Mouse (Mus musculus) heart, embryonic 14.5 days (tissue): ENCODE measurements at regions not wholly inside any gene's neighbourhood (a gene's known extent, or its start where the extent isn't known, plus 50 kb on each side); places are given as distances from the start of the nearest gene placed in this dataset.

Experiments used
- ATAC-seq: fragments of 200-750 bp; cut with Nextera tagmentation; 2 replicates; pipeline ENCODE4 v1.8.0; 2017; ENCODE audit warnings: low read depth, moderate TSS enrichment; ENCODE audit not compliant: insufficient number of reproducible peaks, insufficient read depth, low FRiP score
- H3K27ac ChIP-seq, 2 experiments: fragments of 200-500 bp in 1 of 2; fragments of 300-500 bp in 1 of 2; sonication (generic) in 1 of 2; replicated peaks in 1 of 2; 2 replicates each; pipeline ENCODE4 v1.5.1; 2012 to 2014; ENCODE audit warnings: low read depth in 2 of 2, low read length in 2 of 2, control low read depth in 1 of 2, mild to moderate bottlenecking in 1 of 2, mixed read lengths in 1 of 2; ENCODE audit not compliant: control insufficient read depth in 1 of 2, insufficient read depth in 1 of 2
- H3K27me3 ChIP-seq: fragments of 300-500 bp; sonication (generic); 2 replicates; pipeline ENCODE4 v1.6.1; 2014; ENCODE audit warnings: mild to moderate bottlenecking, low read length, control low read depth; ENCODE audit not compliant: control insufficient read depth, insufficient read depth
- H3K36me3 ChIP-seq: fragments of 300-500 bp; sonication (generic); 2 replicates; pipeline ENCODE4 v1.6.1; 2014; ENCODE audit warnings: mild to moderate bottlenecking, control low read depth, low read length, mixed read lengths; ENCODE audit not compliant: control insufficient read depth, insufficient read depth
- H3K4me1 ChIP-seq, 2 experiments: fragments of 200-500 bp in 1 of 2; fragments of 300-500 bp in 1 of 2; sonication (generic) in 1 of 2; 2 replicates each; pipeline ENCODE4 v1.6.1; 2012 to 2014; ENCODE audit warnings: low read length in 2 of 2, control low read depth in 1 of 2, mixed read lengths in 1 of 2; ENCODE audit not compliant: control insufficient read depth in 2 of 2, insufficient read depth in 2 of 2
- H3K4me2 ChIP-seq: fragments of 300-500 bp; sonication (generic); 2 replicates; pipeline ENCODE4 v1.6.1; 2014; ENCODE audit warnings: mild to moderate bottlenecking, low read length
- H3K4me3 ChIP-seq, 2 experiments: fragments of 200-500 bp in 1 of 2; fragments of 300-500 bp in 1 of 2; sonication (generic) in 1 of 2; 2 replicates each; pipeline ENCODE4 v1.5.1; 2012 to 2014; ENCODE audit warnings: low read length in 2 of 2, mild to moderate bottlenecking in 2 of 2, control low read depth in 1 of 2, low read depth in 1 of 2, moderate library complexity in 1 of 2; ENCODE audit not compliant: control insufficient read depth in 1 of 2, insufficient read depth in 1 of 2
- H3K9ac ChIP-seq: fragments of 300-500 bp; sonication (generic); 2 replicates; pipeline ENCODE4 v1.6.1; 2014; ENCODE audit warnings: mild to moderate bottlenecking, low read length
- H3K9me3 ChIP-seq: fragments of 300-500 bp; sonication (generic); 2 replicates; pipeline ENCODE4 v1.6.1; 2016; ENCODE audit warnings: low read length, control low read depth; ENCODE audit not compliant: control insufficient read depth
- WGBS: fragments of 180-500 bp; shearing (Covaris S2); extraction: QIAGEN DNeasy Blood & Tissue Kit; methylation state at CpG from one replicate; pipeline ENCODE4 v1.1.7; 2014; 5-methylcytosine and 5-hydroxymethylcytosine counted together

DNA sequence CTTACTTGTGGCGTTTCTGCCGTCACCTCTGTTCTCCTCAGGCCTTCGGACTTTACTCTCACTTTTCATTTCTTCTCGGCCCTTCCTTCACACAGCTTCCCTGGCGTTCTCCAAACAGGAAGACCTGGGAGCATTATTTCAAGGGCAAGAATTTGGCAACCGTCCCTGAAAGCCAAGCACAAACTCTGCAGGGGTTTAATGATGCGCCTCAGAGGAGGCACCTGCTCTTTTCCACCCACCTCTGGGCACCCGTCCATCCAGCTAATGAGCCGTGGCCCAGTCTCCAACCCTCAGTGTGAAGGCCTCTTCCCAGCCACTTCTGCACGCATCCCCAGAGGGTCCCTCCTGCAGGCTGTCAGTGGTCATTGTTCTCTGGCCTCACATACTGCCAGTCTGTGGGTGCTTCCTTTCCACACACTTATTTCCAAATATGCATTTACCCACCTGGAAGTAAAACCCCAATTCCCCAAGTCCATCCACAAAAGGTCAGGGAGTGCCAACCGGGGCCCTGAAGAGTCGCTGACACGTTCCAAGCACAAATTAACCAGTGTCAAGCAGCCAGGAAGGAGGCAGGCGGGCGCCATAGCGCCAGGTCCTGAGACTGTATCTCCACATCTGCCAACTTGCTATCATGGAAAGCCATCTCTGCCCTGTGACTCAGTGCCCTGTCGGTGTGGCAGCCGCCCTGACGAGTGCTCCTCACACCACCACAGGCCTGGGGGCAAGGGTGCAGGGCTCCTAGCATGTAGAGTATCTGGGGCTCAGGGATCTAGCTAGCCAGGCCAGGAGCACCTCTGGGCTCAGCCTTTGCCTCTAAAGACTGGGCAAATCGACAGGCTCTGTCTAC lies 56.0 kb upstream of the Slc45a1 start:
- 68% methylated on average over 20 of the region's 20 CpGs for WGBS
- H3K4me1 ChIP-seq, result peaks cover 14 to 19% of the 10 kb centered on the region in 2 experiments
- H3K4me3 ChIP-seq, result no peak overlapping the region
- H3K4me2 ChIP-seq, result no peak overlapping the region
- no peak for ATAC-seq
- no peaks in the 10 kb centered on the region for H3K36me3 ChIP-seq
- H3K27ac ChIP-seq, result no peak overlapping the region
- H3K9me3 ChIP-seq, result 0 out of 2 replicates have a peak, but pooled peaks cover 5% of the 10 kb centered on the region
- no peaks in the 10 kb centered on the region for H3K27me3 ChIP-seq
- H3K9ac ChIP-seq, result no peak overlapping the region

DNA sequence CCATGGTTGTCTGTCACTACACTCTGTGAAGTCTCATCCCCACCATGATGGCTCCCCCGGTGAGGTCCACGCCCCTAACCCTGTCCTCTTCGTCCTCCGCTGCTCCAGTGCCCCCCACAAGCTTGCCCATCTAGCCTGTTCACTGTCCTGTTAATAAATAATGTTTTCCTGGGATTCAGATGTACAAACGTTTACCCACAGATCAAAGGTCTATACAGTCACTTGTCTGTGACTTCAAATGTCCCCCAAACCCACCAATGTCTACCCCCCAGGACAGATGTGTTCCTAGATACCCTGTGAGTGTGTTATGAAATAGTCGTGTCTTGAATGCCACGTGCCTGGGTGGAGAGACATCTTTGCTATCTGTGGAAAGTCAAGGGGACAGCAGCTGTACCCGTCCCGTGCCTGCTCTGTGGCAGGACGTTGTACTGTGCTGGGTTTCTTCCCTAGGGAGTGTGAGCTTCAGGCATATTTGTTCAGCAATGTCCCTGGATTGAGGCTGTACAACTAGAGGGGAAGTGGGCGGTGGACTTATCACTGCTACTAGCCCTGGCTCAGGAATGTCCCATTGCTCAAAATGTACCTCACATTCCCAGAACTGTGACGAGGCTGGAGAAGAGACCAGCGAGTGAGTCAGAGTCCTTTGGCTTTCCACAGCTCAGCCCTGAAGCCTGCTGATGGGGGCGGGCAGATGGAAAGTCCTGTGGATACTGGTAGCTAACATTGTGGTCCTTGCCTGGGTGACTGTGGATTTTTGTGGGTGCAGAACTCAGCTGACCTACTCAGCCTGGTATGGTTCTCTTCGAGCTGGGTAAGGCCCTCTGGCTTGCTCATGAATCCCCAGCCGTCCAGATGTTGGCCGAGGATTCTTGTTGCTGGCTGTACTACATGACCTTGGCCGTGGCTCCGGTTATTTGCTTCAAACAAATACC lies 55.1 kb upstream of the Slc45a1 start:
- H3K4me1 ChIP-seq, result peaks cover 14 to 17% of the 10 kb centered on the region in 2 experiments
- ATAC-seq, result no peak
- WGBS, result 53% methylated on average over 19 of the region's 19 CpGs
- H3K4me2 ChIP-seq, result no peak overlapping the region
- H3K27me3 ChIP-seq, result no peaks in the 10 kb centered on the region
- no peaks in the 10 kb centered on the region for H3K36me3 ChIP-seq
- H3K9me3 ChIP-seq, result 0 out of 2 replicates have a peak, but pooled peaks cover 5% of the 10 kb centered on the region
- H3K9ac ChIP-seq, result no peak overlapping the region
- H3K27ac ChIP-seq, result no peak overlapping the region
- H3K4me3 ChIP-seq, result no peak overlapping the region

DNA sequence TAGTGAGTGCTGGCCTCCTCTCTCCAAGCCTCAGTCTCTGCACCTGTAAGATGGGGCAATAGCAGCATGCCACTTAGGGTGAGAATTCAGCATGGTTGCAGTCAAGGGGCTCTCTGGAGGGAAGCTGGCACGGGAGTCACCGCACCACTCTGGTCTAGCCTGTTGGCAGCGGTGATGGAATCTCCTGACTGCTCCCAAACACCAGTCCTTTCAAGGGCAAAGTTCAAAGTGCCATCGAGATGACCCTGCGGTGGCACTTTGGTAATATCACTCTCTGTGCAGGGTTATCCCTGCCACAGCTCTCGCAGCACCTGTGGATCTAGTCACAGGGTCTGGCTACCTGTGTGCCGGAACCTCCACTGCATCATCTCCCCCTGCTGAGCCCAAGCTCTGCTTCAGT lies 54.3 kb upstream of the Slc45a1 start:
- Histone ChIP-seq H3K36me3 (no peaks in the 10 kb centered on the region), H3K9ac (no peak overlapping the region), H3K27me3 (no peaks in the 10 kb centered on the region), H3K4me1 (peaks cover 14 to 17% of the 10 kb centered on the region in 2 experiments), H3K4me2 (no peak overlapping the region), H3K4me3 (no peak overlapping the region), H3K27ac (no peak overlapping the region), H3K9me3 (0 out of 2 replicates have a peak, but pooled peaks cover 5% of the 10 kb centered on the region)
- ATAC-seq, result no peak
- WGBS, result 94% methylated on average over 7 of the region's 7 CpGs

DNA sequence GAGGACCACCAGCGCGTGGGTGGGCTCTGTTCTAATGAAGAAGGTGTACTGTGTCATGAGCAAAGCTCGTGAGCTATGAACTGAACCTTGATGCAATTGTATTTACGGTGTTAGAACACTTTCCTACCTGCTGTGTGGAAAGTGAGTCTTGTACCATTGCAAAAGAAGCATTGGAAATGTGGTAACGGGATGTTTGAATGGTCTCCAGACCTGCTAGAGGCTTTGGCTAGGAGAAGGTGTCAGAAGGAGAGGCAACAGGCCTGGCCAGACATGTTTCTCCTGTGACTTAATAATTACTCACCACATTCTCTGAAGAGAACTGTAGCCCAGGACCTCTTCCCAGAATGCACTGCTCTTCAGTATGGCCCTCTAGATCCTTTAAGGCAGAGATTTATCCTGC lies 51.3 kb upstream of the Slc45a1 start:
- no peak for ATAC-seq
- Histone ChIP-seq H3K9me3 (0 out of 2 replicates have a peak, but pooled peaks cover 5% of the 10 kb centered on the region), H3K9ac (no peak overlapping the region), H3K36me3 (no peaks in the 10 kb centered on the region), H3K4me2 (no peak overlapping the region), H3K4me1 (peaks cover 9 to 10% of the 10 kb centered on the region in 2 experiments), H3K4me3 (no peak overlapping the region), H3K27me3 (no peaks in the 10 kb centered on the region), H3K27ac (no peak overlapping the region)
- WGBS, result 88% methylated on average over 5 of the region's 5 CpGs
